Mouse (Mus musculus) testis, adult 2 months (tissue): Measurements from ENCODE around the gene Cryzl2. TPM values are rescaled to one million over a fixed set of nuclear protein-coding genes. Genes with fewer than 3 reads are reported as not detected.

Source experiments
- H3K27ac ChIP-seq: fragments of 200-500 bp; 2 replicates; pipeline ENCODE4 v1.5.1; 2012; ENCODE audit warnings: low read depth, low read length; ENCODE audit not compliant: control insufficient read depth, insufficient read depth
- H3K27me3 ChIP-seq: fragments of 200-500 bp; 2 replicates; pipeline ENCODE4 v1.6.1; 2012; ENCODE audit warnings: mild to moderate bottlenecking, low read length, moderate library complexity; ENCODE audit not compliant: control insufficient read depth, insufficient read depth
- H3K36me3 ChIP-seq: fragments of 200-500 bp; 2 replicates; pipeline ENCODE4 v1.6.1; 2012; ENCODE audit warnings: mild to moderate bottlenecking, low read length; ENCODE audit not compliant: control insufficient read depth, insufficient read depth
- H3K4me1 ChIP-seq: fragments of 200-500 bp; 2 replicates; pipeline ENCODE4 v1.6.1; 2012; ENCODE audit warnings: low read length; ENCODE audit not compliant: control insufficient read depth, insufficient read depth
- H3K4me3 ChIP-seq: fragments of 200-500 bp; 2 replicates; pipeline ENCODE4 v1.5.1; 2012; ENCODE audit warnings: low read depth, mild to moderate bottlenecking, low read length, moderate library complexity, mixed read lengths; ENCODE audit not compliant: control insufficient read depth
- CTCF ChIP-seq: fragments of 200-500 bp; IDR thresholded peaks from 2 replicates; pipeline ENCODE4 v1.5.1; 2012; ENCODE audit warnings: low read depth, mild to moderate bottlenecking, inconsistent platforms, low read length, moderate library complexity; ENCODE audit not compliant: control insufficient read depth, insufficient read depth, insufficient replicate concordance
- POLR2A ChIP-seq: fragments of 200-500 bp; IDR thresholded peaks from 2 replicates; pipeline ENCODE4 v1.6.1; 2012; ENCODE audit warnings: low read depth, mild to moderate bottlenecking, inconsistent platforms, low read length, moderate library complexity; ENCODE audit not compliant: control insufficient read depth
- polyA plus RNA-seq: library from polyadenylated mRNA; depleted of rRNA; stranded (reverse); fragments of >200 nt; gene quantifications from 2 replicates; pipeline ENCODE4 v1.2.3, GENCODE M21; 2012; rRNA removed

Gene Cryzl2
- 4.7 and 5.5 TPM in 2 replicates for polyA plus RNA-seq

GRCm38 (mm10) chr1:157458421-157459208 lies at the start of gene Cryzl2:
Gene Cryzl2, plus strand, starts transcription at chr1:157458577.
- Histone ChIP-seq H3K4me1 (peaks cover 3% of the 10 kb centered on the region), H3K4me3 (peak within 1 kb of the TSS; percentile 57), H3K36me3 (no peaks in the 10 kb centered on the region), H3K27ac (no peak within 1 kb of the TSS), H3K27me3 (no peaks in the 10 kb centered on the region)
- TF ChIP-seq POLR2A (peak; percentile 20; the same call in 1 of the 2 replicates), CTCF (peak; percentile 66; the same call in 1 of the 2 replicates)

- Histone ChIP-seq H3K27me3 (no peaks in the 10 kb centered on the region), H3K4me3 (no peak overlapping the region), H3K27ac (no peak overlapping the region), H3K4me1 (peaks cover 3% of the 10 kb centered on the region; the same call in 1 of the 2 replicates), H3K36me3 (no peaks in the 10 kb centered on the region)
- TF ChIP-seq CTCF: no peak
- TF ChIP-seq POLR2A: no peak
Measured at GRCm38 (mm10) chr1:157409648-157410047, 48.7 kb upstream of the Cryzl2 start.

- no peak overlapping the region for H3K27ac ChIP-seq
- H3K27me3 ChIP-seq: no peaks in the 10 kb centered on the region
- TF ChIP-seq CTCF (no peak), POLR2A (no peak)
- H3K4me3 ChIP-seq: peak overlapping the region; percentile 96
- H3K36me3 ChIP-seq: no peaks in the 10 kb centered on the region
- H3K4me1 ChIP-seq: peaks cover 3% of the 10 kb centered on the region; the same call in 1 of the 2 replicates
Measured at GRCm38 (mm10) chr1:157410937-157411336, 47.4 kb upstream of the Cryzl2 start.

GRCm38 (mm10) chr1:157411341-157411710 lies 47.1 kb upstream of the Cryzl2 start:
- peak overlapping the region; percentile 89 for H3K27ac ChIP-seq

GRCm38 (mm10) chr1:157411711-157412380 lies 46.5 kb upstream of the Cryzl2 start:
- no peaks in the 10 kb centered on the region for H3K27me3 ChIP-seq
- no peak for TF ChIP-seq CTCF
- TF ChIP-seq POLR2A: no peak
- no peaks in the 10 kb centered on the region for H3K36me3 ChIP-seq
- peaks cover 3% of the 10 kb centered on the region; the same call in 1 of the 2 replicates for H3K4me1 ChIP-seq
- peak overlapping the region; percentile 96 for H3K4me3 ChIP-seq
- H3K27ac ChIP-seq: peak overlapping the region; percentile 89

More at GRCm38 (mm10) chr1:157411341-157411710, 47.1 kb upstream of the Cryzl2 start:
- no peaks in the 10 kb centered on the region for H3K36me3 ChIP-seq
- no peak for TF ChIP-seq POLR2A
- TF ChIP-seq CTCF: no peak
- H3K4me3 ChIP-seq: peak overlapping the region; percentile 96
- no peaks in the 10 kb centered on the region for H3K27me3 ChIP-seq
- peaks cover 3% of the 10 kb centered on the region; the same call in 1 of the 2 replicates for H3K4me1 ChIP-seq

GRCm38 (mm10) chr1:157412454-157413369 lies 45.7 kb upstream of the Cryzl2 start, which contains the start of gene Rasal2:
Gene Rasal2, minus strand, starts transcription at chr1:157412595.
- TF ChIP-seq CTCF: no peak
- peak; percentile 65 for TF ChIP-seq POLR2A
- H3K27me3 ChIP-seq: no peaks in the 10 kb centered on the region
- peak within 1 kb of the TSS; percentile 89 for H3K27ac ChIP-seq
- peaks cover 3% of the 10 kb centered on the region; the same call in 1 of the 2 replicates for H3K4me1 ChIP-seq
- H3K4me3 ChIP-seq: peak within 1 kb of the TSS; percentile 96
- no peaks in the 10 kb centered on the region for H3K36me3 ChIP-seq
